10 mouse cellular contexts compared by ENCODE assay signal in genomic region chr10:43310781-43311392, GRCm38 (mm10).
DNase-seq lines count a peak whose midpoint lies in the region; ATAC-seq and TF ChIP-seq lines count a peak whose summit lies in the region.
"Had no signal": no experiment of that assay in that cellular context is flagged by ENCODE, and none has a peak within 500 bp of the region (broad histone marks: within the 10 kb centered on the region; RNA-seq: fewer than 3 reads in every experiment).

No protein-coding gene starts in this region.

- no peak for TF ChIP-seq CTCF in liver, postnatal 0 days (IDR thresholded peaks at IDR 0.05; ENCODE audit: low read depth)
- no peak for TF ChIP-seq CTCF in heart, postnatal 0 days (IDR thresholded peaks at IDR 0.05; ENCODE audit: low read depth)

- H3K4me3 ChIP-seq in liver, postnatal 0 days (ENCODE audit: low read depth, low read length), result no peak overlapping the region
- H3K4me3 ChIP-seq in liver, embryonic 12.5 days, result no peak overlapping the region
- no peak overlapping the region for H3K4me3 ChIP-seq in heart, postnatal 0 days (ENCODE audit: low read depth, low read length)
- H3K4me3 ChIP-seq: lung, embryonic 15.5 days had no signal

- no peak for TF ChIP-seq EP300 in liver, postnatal 0 days (IDR thresholded peaks at IDR 0.05; ENCODE audit: low read depth)
- TF ChIP-seq EP300 in heart, postnatal 0 days (IDR thresholded peaks at IDR 0.05; ENCODE audit: low read depth), result no peak

- no peaks in the 10 kb centered on the region for H3K9me3 ChIP-seq in liver, postnatal 0 days (ENCODE audit: low read length)
- H3K9me3 ChIP-seq in liver, embryonic 12.5 days (replicated peaks), result 0 out of 2 replicates have a peak, but pooled peaks cover 1% of the 10 kb centered on the region
- no peaks in the 10 kb centered on the region for H3K9me3 ChIP-seq in heart, postnatal 0 days (replicated peaks; ENCODE audit: control insufficient read depth, low read length)
- H3K9me3 ChIP-seq: lung, embryonic 15.5 days had no signal

- peaks cover 17% of the 10 kb centered on the region for H3K4me1 ChIP-seq in liver, postnatal 0 days (ENCODE audit: insufficient read depth)
- peaks cover 36% of the 10 kb centered on the region for H3K4me1 ChIP-seq in liver, embryonic 12.5 days
- peaks cover 18% of the 10 kb centered on the region for H3K4me1 ChIP-seq in heart, postnatal 0 days (ENCODE audit: control insufficient read depth, insufficient read depth)
- H3K4me1 ChIP-seq: lung, embryonic 15.5 days had no signal

- 52% methylated on average over 10 of the region's 10 CpGs for WGBS in liver, postnatal 0 days (ENCODE audit: insufficient replicate concordance)
- WGBS in liver, embryonic 12.5 days (ENCODE audit: insufficient replicate concordance), result 62% methylated on average over 10 of the region's 10 CpGs
- 40% methylated on average over 10 of the region's 10 CpGs for WGBS in heart, postnatal 0 days

- H3K9ac ChIP-seq in liver, postnatal 0 days (replicated peaks), result no peak overlapping the region
- H3K9ac ChIP-seq in liver, embryonic 12.5 days, result no peak overlapping the region
- peak overlapping the region; percentile 16; the same call in 1 of the 2 replicates for H3K9ac ChIP-seq in heart, postnatal 0 days (replicated peaks; ENCODE audit: low read depth, low read length)
- H3K9ac ChIP-seq: lung, embryonic 15.5 days had no signal

- H3K4me2 ChIP-seq in liver, postnatal 0 days (ENCODE audit: low read depth, low read length), result peak overlapping the region; percentile 36; the same call in 1 of the 2 replicates
- no peak overlapping the region for H3K4me2 ChIP-seq in liver, embryonic 12.5 days
- H3K4me2 ChIP-seq in heart, postnatal 0 days (ENCODE audit: low read depth, low read length), result peak overlapping the region; percentile 29; the same call in 1 of the 2 replicates
- H3K4me2 ChIP-seq: lung, embryonic 15.5 days had no signal

- peak; percentile 86 for ATAC-seq in liver, postnatal 0 days
- ATAC-seq in liver, embryonic 12.5 days, result no peak
- peak; percentile 66 for ATAC-seq in heart, postnatal 0 days (ENCODE audit: insufficient read depth, low read depth)

- H3K27ac ChIP-seq in liver, postnatal 0 days (ENCODE audit: low read depth), result peak overlapping the region; percentile 58
- no peak overlapping the region for H3K27ac ChIP-seq in liver, embryonic 12.5 days
- peak overlapping the region; percentile 27; the same call in 1 of the 2 replicates for H3K27ac ChIP-seq in heart, postnatal 0 days (ENCODE audit: low read depth)
- H3K27ac ChIP-seq: lung, embryonic 15.5 days had no signal

- peak; percentile 43 to 82 for DNase-seq in adrenal gland, adult (ENCODE audit: inconsistent age in 2 of 2, low spot score in 1 of 2)
- no peak for DNase-seq in adrenal gland, postnatal 4 days (ENCODE audit: low spot score in 2 of 2)
- DNase-seq in liver, postnatal 0 days, result peak; percentile 36
- peak; percentile 55 for DNase-seq in heart, postnatal 0 days (ENCODE audit: low spot score)
- peak; percentile 5 for DNase-seq in lung, postnatal 25 days (ENCODE audit: low spot score)
- DNase-seq in B cell, adult 2 months, result no peak
- no peak for DNase-seq in thymus, postnatal 4 days
- DNase-seq: thymus, adult 2 months had no signal

- no peaks in the 10 kb centered on the region for H3K36me3 ChIP-seq in liver, postnatal 0 days (replicated peaks; ENCODE audit: insufficient read depth, low read length)
- peaks cover 1% of the 10 kb centered on the region; the same call in 1 of the 2 replicates for H3K36me3 ChIP-seq in liver, embryonic 12.5 days
- H3K36me3 ChIP-seq in heart, postnatal 0 days (replicated peaks; ENCODE audit: control insufficient read depth, insufficient read depth, low read length), result no peaks in the 10 kb centered on the region
- H3K36me3 ChIP-seq: lung, embryonic 15.5 days had no signal

- H3K27me3 ChIP-seq in liver, postnatal 0 days (ENCODE audit: insufficient read depth, low read length), result no peaks in the 10 kb centered on the region
- no peaks in the 10 kb centered on the region for H3K27me3 ChIP-seq in liver, embryonic 12.5 days (replicated peaks)
- no peaks in the 10 kb centered on the region for H3K27me3 ChIP-seq in heart, postnatal 0 days (ENCODE audit: control insufficient read depth, insufficient read depth, low read length)
- H3K27me3 ChIP-seq: lung, embryonic 15.5 days had no signal

Comparison
In these comparisons a context has a peak if more than half of its experiments do, and no peak if none do; other contexts are left out.
1. DNase-seq: peak in adrenal gland, adult (2 of 2), liver, postnatal 0 days (single experiment), heart, postnatal 0 days (single experiment) and lung, postnatal 25 days (single experiment); none in adrenal gland, postnatal 4 days (0 of 2), B cell, adult 2 months (0 of 2) and thymus, postnatal 4 days (single experiment).